Mouse (Mus musculus) MEL (cell line): ENCODE results near the gene Ints6. TPM values are rescaled to one million over a fixed set of nuclear protein-coding genes. Genes with fewer than 3 reads are reported as not detected.

Experiments used
- DNase-seq: peaks from one replicate; pipeline ENCODE4 v3.0.0; 2011; ENCODE audit warnings: low read depth, low spot score
- H3K27ac ChIP-seq: 2 replicates; pipeline ENCODE4 v1.5.1; 2012; ENCODE audit warnings: low read depth, mild to moderate bottlenecking, control low read depth, low read length, moderate library complexity; ENCODE audit not compliant: control insufficient read depth
- H3K27me3 ChIP-seq, 2 experiments: fragments of 150-350 bp in 1 of 2; sonication (generic) in 1 of 2; 2 replicates each; pipeline ENCODE4 v1.6.1; 2012; ENCODE audit warnings: low read length in 2 of 2, mild to moderate bottlenecking in 2 of 2, improper control_type of control experiment in 1 of 2, moderate library complexity in 1 of 2; ENCODE audit not compliant: insufficient read depth in 2 of 2, control insufficient read depth in 1 of 2
- H3K36me3 ChIP-seq, 2 experiments: 2 replicates each; pipeline ENCODE4 v1.6.1; 2012 to 2014; ENCODE audit warnings: low read length in 2 of 2, improper control_type of control experiment in 1 of 2, inconsistent platforms in 1 of 2, mild to moderate bottlenecking in 1 of 2; ENCODE audit not compliant: insufficient read depth in 2 of 2, control insufficient read depth in 1 of 2
- H3K4me1 ChIP-seq, 2 experiments: fragments of 150-350 bp in 1 of 2; sonication (generic) in 1 of 2; 2 replicates each; pipeline ENCODE4 v1.6.1; 2012; ENCODE audit warnings: low read length in 2 of 2, improper control_type of control experiment in 1 of 2, mild to moderate bottlenecking in 1 of 2; ENCODE audit not compliant: insufficient read depth in 2 of 2, control insufficient read depth in 1 of 2
- H3K4me3 ChIP-seq, 2 experiments: fragments of 150-350 bp in 1 of 2; sonication (generic) in 1 of 2; 2 replicates each; pipeline ENCODE4 v1.5.1; 2012; ENCODE audit warnings: low read depth in 2 of 2, low read length in 2 of 2, mild to moderate bottlenecking in 2 of 2, moderate library complexity in 2 of 2, control low read depth in 1 of 2, improper control_type of control experiment in 1 of 2; ENCODE audit not compliant: control insufficient read depth in 1 of 2, insufficient read depth in 1 of 2
- H3K79me2 ChIP-seq: 2 replicates; pipeline ENCODE4 v1.6.1; 2012; ENCODE audit warnings: mild to moderate bottlenecking, low read length, moderate library complexity; ENCODE audit not compliant: control insufficient read depth, poor library complexity, insufficient read depth
- H3K9ac ChIP-seq: 2 replicates; pipeline ENCODE4 v1.6.1; 2012; ENCODE audit warnings: low read depth, mild to moderate bottlenecking, control low read depth, low read length, moderate library complexity; ENCODE audit not compliant: control insufficient read depth, poor library complexity, severe bottlenecking
- H3K9me3 ChIP-seq: fragments of 150-350 bp; sonication (generic); replicated peaks from 2 replicates; pipeline ENCODE4 v1.6.1; 2012; ENCODE audit warnings: mild to moderate bottlenecking, low read length, improper control_type of control experiment, moderate library complexity; ENCODE audit not compliant: insufficient read depth
- BHLHE40 ChIP-seq: IDR thresholded peaks from 2 replicates; pipeline ENCODE4 v1.6.1; 2012; ENCODE audit warnings: low read depth, mild to moderate bottlenecking, inconsistent platforms, low read length, improper control_type of control experiment, borderline replicate concordance
- CHD1 ChIP-seq: IDR thresholded peaks from 2 replicates; pipeline ENCODE4 v1.6.1; 2012; ENCODE audit warnings: low read depth, mild to moderate bottlenecking, inconsistent platforms, low read length, improper control_type of control experiment
- CHD2 ChIP-seq: IDR thresholded peaks from 2 replicates; pipeline ENCODE4 v1.6.1; 2011; ENCODE audit warnings: low read length, improper control_type of control experiment
- CTCF ChIP-seq, 3 experiments: IDR thresholded peaks in 2 of 3; conservative IDR thresholded peaks in 1 of 3; 2 replicates each; pipeline ENCODE4 v1.5.1; 2011 to 2012; ENCODE audit warnings: low read length in 3 of 3, low read depth in 2 of 3, mild to moderate bottlenecking in 2 of 3, improper control_type of control experiment in 1 of 3, inconsistent platforms in 1 of 3, mixed read lengths in 1 of 3, moderate library complexity in 1 of 3; ENCODE audit not compliant: control insufficient read depth in 1 of 3, insufficient read depth in 1 of 3, poor library complexity in 1 of 3, severe bottlenecking in 1 of 3
- E2F4 ChIP-seq: IDR thresholded peaks from 2 replicates; pipeline ENCODE4 v1.6.1; 2011; ENCODE audit warnings: low read depth, low read length, improper control_type of control experiment, borderline replicate concordance
- ELF1 ChIP-seq: IDR thresholded peaks from 2 replicates; pipeline ENCODE4 v1.6.1; 2014; ENCODE audit warnings: low read depth, mild to moderate bottlenecking, inconsistent platforms, low read length, improper control_type of control experiment, moderate library complexity
- EP300 ChIP-seq, 2 experiments: IDR thresholded peaks; 2 replicates each; pipeline ENCODE4 v1.6.1; 2011; ENCODE audit warnings: improper control_type of control experiment in 2 of 2, low read length in 2 of 2, low read depth in 1 of 2, mild to moderate bottlenecking in 1 of 2
- ETS1 ChIP-seq: IDR thresholded peaks from 2 replicates; pipeline ENCODE4 v1.6.1; 2012; ENCODE audit warnings: low read depth, mild to moderate bottlenecking, inconsistent platforms, low read length, improper control_type of control experiment, moderate library complexity
- GABPA ChIP-seq: IDR thresholded peaks from 2 replicates; pipeline ENCODE4 v1.6.1; 2012; ENCODE audit warnings: low read depth, mild to moderate bottlenecking, inconsistent platforms, low read length, improper control_type of control experiment, moderate library complexity
- GATA1 ChIP-seq: IDR thresholded peaks from 2 replicates; pipeline ENCODE4 v1.6.1; 2011; ENCODE audit warnings: low read depth, low read length, improper control_type of control experiment
- JUND ChIP-seq: IDR thresholded peaks from 2 replicates; pipeline ENCODE4 v1.6.1; 2011; ENCODE audit warnings: low read depth, mild to moderate bottlenecking, improper control_type of control experiment, low read length
- KAT2A ChIP-seq: conservative IDR thresholded peaks from 2 replicates; pipeline ENCODE4 v1.6.1; 2012; ENCODE audit warnings: low read depth, low read length, improper control_type of control experiment, inconsistent platforms
- MAFK ChIP-seq: IDR thresholded peaks from 2 replicates; pipeline ENCODE4 v1.6.1; 2011; ENCODE audit warnings: low read depth, mild to moderate bottlenecking, low read length, improper control_type of control experiment, borderline replicate concordance
- MAX ChIP-seq: IDR thresholded peaks from 2 replicates; pipeline ENCODE4 v1.6.1; 2011; ENCODE audit warnings: low read length, improper control_type of control experiment
- MAZ ChIP-seq: IDR thresholded peaks from 2 replicates; pipeline ENCODE4 v1.6.1; 2012; ENCODE audit warnings: low read depth, mild to moderate bottlenecking, inconsistent platforms, low read length, improper control_type of control experiment
- MEF2A ChIP-seq: IDR thresholded peaks from 2 replicates; pipeline ENCODE4 v1.6.1; 2014; ENCODE audit warnings: low read depth, mild to moderate bottlenecking, inconsistent platforms, low read length, improper control_type of control experiment; ENCODE audit not compliant: poor library complexity, insufficient replicate concordance, severe bottlenecking; ENCODE audit errors: extremely low read depth
- MXI1 ChIP-seq: IDR thresholded peaks from 2 replicates; pipeline ENCODE4 v1.6.1; 2011; ENCODE audit warnings: mild to moderate bottlenecking, low read depth, low read length, improper control_type of control experiment
- MYB ChIP-seq: IDR thresholded peaks from 2 replicates; pipeline ENCODE4 v1.6.1; 2011; ENCODE audit warnings: mild to moderate bottlenecking, low read depth, low read length, improper control_type of control experiment
- MYC ChIP-seq: IDR thresholded peaks from 2 replicates; pipeline ENCODE4 v1.6.1; 2011; ENCODE audit warnings: low read depth, mild to moderate bottlenecking, low read length, improper control_type of control experiment, moderate library complexity
- NELFE ChIP-seq: IDR thresholded peaks from 2 replicates; pipeline ENCODE4 v1.6.1; 2011; ENCODE audit warnings: low read depth, low read length, improper control_type of control experiment
- NRF1 ChIP-seq: IDR thresholded peaks from 2 replicates; pipeline ENCODE4 v1.6.1; 2014; ENCODE audit warnings: low read depth, mild to moderate bottlenecking, inconsistent platforms, low read length, improper control_type of control experiment, moderate library complexity; ENCODE audit not compliant: poor library complexity, insufficient read depth, severe bottlenecking
- POLR2AphosphoS2 ChIP-seq: IDR thresholded peaks from 2 replicates; pipeline ENCODE4 v1.6.1; 2011; ENCODE audit warnings: low read length, improper control_type of control experiment
- POLR2AphosphoS5 ChIP-seq: IDR thresholded peaks from 2 replicates; pipeline ENCODE4 v1.6.1; 2012; ENCODE audit warnings: low read depth, borderline replicate concordance, mild to moderate bottlenecking, inconsistent platforms, low read length, moderate library complexity, mixed read lengths
- RAD21 ChIP-seq: IDR thresholded peaks from 2 replicates; pipeline ENCODE4 v1.6.1; 2011; ENCODE audit warnings: mild to moderate bottlenecking, low read depth, low read length, improper control_type of control experiment
- RCOR1 ChIP-seq: IDR thresholded peaks from 2 replicates; pipeline ENCODE4 v1.6.1; 2012; ENCODE audit warnings: low read depth, mild to moderate bottlenecking, inconsistent platforms, low read length, improper control_type of control experiment
- SIN3A ChIP-seq: IDR thresholded peaks from 2 replicates; pipeline ENCODE4 v1.6.1; 2012; ENCODE audit warnings: low read length, improper control_type of control experiment, inconsistent platforms
- SMC3 ChIP-seq: IDR thresholded peaks from 2 replicates; pipeline ENCODE4 v1.6.1; 2011; ENCODE audit warnings: low read depth, low read length, improper control_type of control experiment
- TAL1 ChIP-seq: IDR thresholded peaks from 2 replicates; pipeline ENCODE4 v1.6.1; 2012; ENCODE audit warnings: mild to moderate bottlenecking, inconsistent platforms, low read length, moderate library complexity, mixed read lengths
- TCF12 ChIP-seq: IDR thresholded peaks from 2 replicates; pipeline ENCODE4 v1.6.1; 2014; ENCODE audit warnings: low read depth, mild to moderate bottlenecking, inconsistent platforms, low read length, improper control_type of control experiment, moderate library complexity
- UBTF ChIP-seq: IDR thresholded peaks from 2 replicates; pipeline ENCODE4 v1.6.1; 2012; ENCODE audit warnings: low read depth, mild to moderate bottlenecking, inconsistent platforms, low read length, improper control_type of control experiment, moderate library complexity, borderline replicate concordance; ENCODE audit not compliant: insufficient read depth
- USF1 ChIP-seq: IDR thresholded peaks from 2 replicates; pipeline ENCODE4 v1.6.1; 2014; ENCODE audit warnings: low read depth, mild to moderate bottlenecking, inconsistent platforms, low read length, improper control_type of control experiment, moderate library complexity
- USF2 ChIP-seq, 2 experiments: IDR thresholded peaks; 2 replicates each; pipeline ENCODE4 v1.6.1; 2011 to 2012; ENCODE audit warnings: improper control_type of control experiment in 2 of 2, low read length in 2 of 2, borderline replicate concordance in 1 of 2, inconsistent platforms in 1 of 2, low read depth in 1 of 2, mild to moderate bottlenecking in 1 of 2; ENCODE audit not compliant: insufficient read depth in 1 of 2
- ZC3H11A ChIP-seq: IDR thresholded peaks from 2 replicates; pipeline ENCODE4 v1.6.1; 2012; ENCODE audit warnings: low read depth, mild to moderate bottlenecking, inconsistent platforms, low read length, improper control_type of control experiment
- ZKSCAN1 ChIP-seq: IDR thresholded peaks from 2 replicates; pipeline ENCODE4 v1.6.1; 2012; ENCODE audit warnings: low read depth, mild to moderate bottlenecking, inconsistent platforms, low read length, improper control_type of control experiment, moderate library complexity
- ZMIZ1 ChIP-seq: IDR thresholded peaks from 2 replicates; pipeline ENCODE4 v1.6.1; 2012; ENCODE audit warnings: low read depth, mild to moderate bottlenecking, inconsistent platforms, low read length, improper control_type of control experiment, moderate library complexity
- ZNF384 ChIP-seq: IDR thresholded peaks from 2 replicates; pipeline ENCODE4 v1.6.1; 2012; ENCODE audit warnings: low read depth, mild to moderate bottlenecking, inconsistent platforms, low read length, improper control_type of control experiment
- polyA plus RNA-seq, 2 experiments: library from polyadenylated mRNA; stranded (reverse) in 1 of 2; unstranded in 1 of 2; fragments of >175 nt in 1 of 2; fragments of >200 nt in 1 of 2; gene quantifications; 2 replicates each; pipeline versions ENCODE4 v1.2.1 to v1.2.4; 2012; ENCODE audit warnings: low replicate concordance in 2 of 2, low read depth in 1 of 2; ENCODE audit not compliant: insufficient read length in 2 of 2, insufficient read depth in 1 of 2, missing spikeins in 1 of 2
- total RNA-seq: library from RNA; depleted of rRNA; stranded (reverse); fragments of 300-350 nt; gene quantifications from 2 replicates; pipeline ENCODE4 v1.2.3, GENCODE M21; 2012

The Ints6 gene
- total and polyA plus RNA-seq, 3 experiments = 27.4 to 150 (median 29.1) TPM

GRCm38 (mm10) chr14:62751479-62751878 is 9.5 kb downstream of the Ints6 start:
- peak overlapping the region; percentile 29 for H3K9ac ChIP-seq
- peaks cover 4% of the 10 kb centered on the region; the same call in 1 of the 2 replicates for H3K79me2 ChIP-seq
- peaks cover 12 to 31% of the 10 kb centered on the region in 2 experiments for H3K4me1 ChIP-seq
- DNase-seq = peak; percentile 78
- H3K27ac ChIP-seq = peak overlapping the region; percentile 76
- H3K4me3 ChIP-seq = peak overlapping the region in 1 of 2 experiments; percentile 17; a peak in 2 of 4 replicates
- peaks cover 22 to 48% of the 10 kb centered on the region in 2 experiments for H3K36me3 ChIP-seq
- H3K9me3 ChIP-seq = no peaks in the 10 kb centered on the region
- H3K27me3 ChIP-seq = no peaks in the 10 kb centered on the region
- TF ChIP-seq UBTF (no peak), CTCF (IDR thresholded peaks at IDR 0.05 in 2 of 3, conservative IDR thresholded peaks at IDR 0.05 in 1 of 3; ENCODE audit: control insufficient read depth in 1 of 3, insufficient read depth in 1 of 3, low read depth in 2 of 3, low read length in 3 of 3, poor library complexity in 1 of 3, severe bottlenecking in 1 of 3) (no peak), GABPA (peak; percentile 93), MAX (0 out of 2 replicates have a peak, but pooled peaks have one; percentile 27), RCOR1 (peak; percentile 52; the same call in 1 of the 2 replicates), MYC (no peak), ELF1 (no peak), MAZ (no peak), TAL1 (no peak), POLR2AphosphoS5 (no peak), E2F4 (no peak), CHD2 (peak; percentile 73), RAD21 (no peak), KAT2A (no peak), ZC3H11A (no peak), ETS1 (peak; percentile 76), GATA1 (no peak), ZNF384 (no peak), POLR2AphosphoS2 (no peak), JUND (no peak), MXI1 (peak; percentile 49; the same call in 1 of the 2 replicates), CHD1 (no peak), ZMIZ1 (no peak), USF2 (IDR thresholded peaks at IDR 0.05; ENCODE audit: borderline replicate concordance in 1 of 2, insufficient read depth in 1 of 2, low read depth in 1 of 2, low read length in 2 of 2) (no peak), TCF12 (no peak; the same call in 1 of the 2 replicates), ZKSCAN1 (no peak), SIN3A (no peak), USF1 (no peak), MEF2A (no peak), MAFK (peak; percentile 93), NELFE (no peak), BHLHE40 (peak; percentile 42; the same call in 1 of the 2 replicates), MYB (peak; percentile 40; the same call in 1 of the 2 replicates), NRF1 (no peak), EP300 (IDR thresholded peaks at IDR 0.05; ENCODE audit: low read depth in 1 of 2, low read length in 2 of 2) (peak; percentile 56 to 78; a peak in 3 of 4 replicates), SMC3 (no peak)
